Mouse (Mus musculus) kidney, adult 9 months (tissue): ENCODE measurements around the gene Crnkl1.
"Not testable (repeated sequence)": the region's sequence is repeated elsewhere in the genome, so short reads cannot be mapped to it uniquely, and the experiment has no call there.

ENCODE experiments used
- DNase-seq: peaks from one replicate; pipeline ENCODE4 v3.0.0; 2022

Crnkl1 gene

GRCm38 (mm10) chr2:145905884-145906283, 28.9 kb downstream of the Crnkl1 start:
- DNase-seq = not testable (repeated sequence)

- DNase-seq = no peak
Measured at GRCm38 (mm10) chr2:145905156-145905555, 29.7 kb downstream of the Crnkl1 start.

- no peak for DNase-seq
Measured at GRCm38 (mm10) chr2:145903983-145904616, 30.7 kb downstream of the Crnkl1 start.

DNA sequence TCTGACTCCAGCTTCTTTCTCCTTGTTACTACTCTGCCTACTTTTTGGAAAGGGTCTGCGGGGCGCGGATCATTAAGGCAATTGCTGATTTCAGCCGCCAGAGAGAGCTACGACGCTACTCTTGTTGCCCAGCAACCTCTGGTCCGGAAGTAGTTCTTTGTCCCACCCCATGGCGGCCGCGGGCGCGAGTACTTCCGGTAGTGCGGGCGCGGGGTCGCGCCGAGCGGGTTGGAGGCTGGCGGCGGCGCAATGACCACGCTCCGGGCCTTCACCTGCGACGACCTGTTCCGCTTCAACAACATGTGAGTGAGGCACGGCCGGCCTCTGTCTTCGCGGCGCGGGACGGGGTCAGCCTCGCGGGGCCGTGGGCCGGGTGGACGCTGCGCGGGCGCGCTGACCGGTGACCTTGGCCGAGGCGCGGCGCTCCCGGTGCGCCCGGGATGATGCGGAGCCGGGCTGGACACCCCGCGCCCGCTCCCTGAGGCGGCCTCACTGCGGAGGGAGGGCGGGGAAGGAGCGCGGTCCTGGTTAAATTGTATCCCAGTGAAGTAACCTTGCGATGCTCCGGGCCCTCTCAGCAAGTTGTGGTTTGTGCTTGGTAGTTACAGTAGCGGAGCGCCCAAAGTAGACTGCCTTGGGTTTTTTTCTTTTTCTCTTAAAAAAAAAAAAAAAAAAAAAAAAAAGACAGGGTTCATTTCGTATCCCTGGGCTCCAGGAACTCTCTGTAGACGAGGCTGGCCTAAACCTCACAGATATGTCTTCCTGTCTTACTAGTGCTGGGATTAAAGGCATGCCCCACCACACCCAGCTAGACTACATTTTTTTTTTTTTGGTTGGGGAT, 31.5 kb downstream of the Crnkl1 start:
- DNase-seq = peak; percentile 93

DNA sequence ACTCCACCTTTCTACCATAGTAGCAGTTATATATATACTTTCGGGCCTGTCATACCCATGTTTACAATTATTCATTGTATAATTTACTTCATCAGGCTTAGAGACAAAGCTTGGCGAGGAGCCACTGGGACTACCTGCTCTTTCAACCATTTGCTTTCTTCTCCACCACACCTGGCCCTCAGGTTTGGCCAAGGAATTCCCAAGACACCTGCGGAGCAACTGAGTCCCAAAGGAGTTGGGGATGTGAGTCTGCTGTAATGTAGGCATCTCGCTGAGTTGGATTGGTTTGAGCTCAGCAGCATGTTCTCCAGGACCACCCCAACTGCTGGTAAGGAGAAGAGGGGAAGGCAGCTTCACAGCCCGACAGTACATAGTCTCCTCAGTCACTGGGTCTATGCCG, 33.0 kb downstream of the Crnkl1 start, which contains the start of gene Naa20:
Naa20 (plus strand) TSS at position 239 of the 400 bp plus-strand sequence.
- no peak for DNase-seq

- not testable (repeated sequence) for DNase-seq
Measured at GRCm38 (mm10) chr2:145900318-145900717, 34.5 kb downstream of the Crnkl1 start.

- no peak for DNase-seq
Measured at GRCm38 (mm10) chr2:145898106-145898505, 36.7 kb downstream of the Crnkl1 start.

DNA sequence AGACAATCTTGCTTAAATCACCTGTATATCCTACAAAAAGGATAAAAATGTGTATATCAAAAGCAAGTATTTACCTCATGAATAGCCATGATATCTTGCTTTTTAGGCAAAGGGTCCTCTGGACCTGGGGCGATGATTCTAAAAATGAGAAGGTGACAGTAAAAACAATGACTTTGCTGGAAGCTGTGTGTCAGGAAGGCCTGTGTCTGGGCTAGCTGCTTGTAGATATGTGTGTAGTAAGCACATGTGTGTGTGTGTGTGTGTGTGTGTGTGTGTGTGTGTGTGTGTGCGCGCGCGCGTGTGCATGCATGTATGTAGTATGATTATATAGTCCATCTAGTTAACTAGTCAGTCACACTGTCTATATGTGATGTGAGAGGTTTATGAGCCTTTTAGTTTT, 41.1 kb downstream of the Crnkl1 start:
- DNase-seq = no peak

- no peak for DNase-seq
Measured at GRCm38 (mm10) chr2:145890571-145890970, 44.2 kb downstream of the Crnkl1 start.

DNA sequence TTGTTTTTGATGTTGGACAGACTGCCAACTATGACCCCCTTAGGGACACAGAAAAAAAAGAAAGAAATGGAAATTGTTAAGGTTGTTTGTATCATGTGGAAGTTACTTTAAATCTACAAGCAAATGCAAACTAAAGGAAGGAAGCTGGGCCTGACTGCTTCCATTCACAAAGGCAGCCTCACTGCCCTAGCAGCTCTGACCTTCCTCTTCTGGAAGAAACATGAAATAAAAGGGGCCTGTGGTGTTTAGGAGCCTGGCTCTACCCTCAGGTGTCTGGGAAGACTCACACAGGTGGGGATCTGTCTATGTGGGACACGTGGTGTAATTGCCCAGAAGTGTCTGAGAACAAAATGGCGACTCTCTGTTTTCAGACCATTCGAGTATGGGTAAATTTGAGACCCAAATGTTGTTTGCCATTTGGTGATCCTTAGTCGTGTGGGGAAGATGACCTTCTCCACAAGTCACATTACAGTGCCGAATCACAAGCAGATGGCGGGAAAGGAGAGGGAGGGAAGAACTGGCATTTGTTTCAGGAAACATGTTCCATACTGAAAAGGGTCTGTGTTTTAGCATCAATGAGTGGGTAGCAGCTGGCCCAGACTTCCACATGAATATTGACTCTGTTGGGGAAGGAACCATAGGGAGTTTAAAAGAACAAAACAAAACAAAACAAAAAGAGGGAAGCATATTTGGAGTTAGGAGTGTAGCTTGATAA, 45.9 kb downstream of the Crnkl1 start:
- no peak for DNase-seq

GRCm38 (mm10) chr2:145887937-145888765, 46.7 kb downstream of the Crnkl1 start:
- peak; percentile 72 for DNase-seq

- DNase-seq = peak; percentile 54
Measured at GRCm38 (mm10) chr2:145884913-145885785, 49.7 kb downstream of the Crnkl1 start.

- DNase-seq = peak; percentile 70
Measured at GRCm38 (mm10) chr2:145884036-145884912, 50.5 kb downstream of the Crnkl1 start.

- no peak for DNase-seq
Measured at GRCm38 (mm10) chr2:145882398-145882797, 52.4 kb downstream of the Crnkl1 start.

- no peak for DNase-seq
Measured at GRCm38 (mm10) chr2:145881932-145882331, 52.9 kb downstream of the Crnkl1 start.

DNA sequence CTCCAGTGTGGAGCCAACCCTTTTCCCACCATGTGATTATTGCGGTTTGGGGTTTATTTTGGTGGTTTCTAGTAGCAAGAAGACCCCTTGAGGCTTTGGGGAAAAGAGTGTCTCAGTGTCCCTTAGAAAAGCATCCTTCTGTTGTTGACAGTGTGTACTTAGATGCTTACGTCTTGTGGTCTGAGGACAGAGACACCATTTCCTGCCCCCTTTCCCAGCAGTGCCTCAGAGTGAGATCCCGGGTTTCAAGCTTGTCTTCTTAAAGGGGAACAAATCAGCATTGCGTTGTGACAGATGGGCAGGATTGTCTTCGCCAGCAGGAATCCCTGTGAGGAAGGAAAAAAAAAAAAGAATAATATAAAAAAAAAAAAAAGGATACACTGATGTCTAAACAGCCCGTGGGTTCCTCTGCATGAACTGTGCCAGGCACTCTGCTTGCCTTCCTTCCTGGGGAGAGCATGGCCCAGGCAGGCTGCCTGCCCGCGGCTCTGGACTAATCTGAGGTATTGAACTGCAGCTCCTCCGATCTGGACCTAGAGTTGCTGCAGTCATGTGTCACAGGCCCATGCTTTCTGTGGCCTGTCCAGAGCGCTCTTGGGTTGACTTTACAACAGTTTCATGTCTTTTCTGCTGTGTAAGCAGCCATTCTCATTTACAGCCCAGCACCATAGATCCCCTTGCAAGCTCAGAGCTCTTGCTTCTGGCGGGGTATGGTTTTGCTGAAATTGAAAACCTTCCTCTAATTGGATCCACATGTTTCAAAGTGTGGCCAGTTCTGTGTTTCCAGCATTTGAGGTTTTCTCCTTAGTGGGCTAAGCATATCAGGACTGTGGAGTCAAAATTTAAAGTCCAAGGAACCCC, 53.7 kb downstream of the Crnkl1 start:
- no peak for DNase-seq

- DNase-seq = no peak
Measured at GRCm38 (mm10) chr2:145877191-145877590, 57.6 kb downstream of the Crnkl1 start.

DNA sequence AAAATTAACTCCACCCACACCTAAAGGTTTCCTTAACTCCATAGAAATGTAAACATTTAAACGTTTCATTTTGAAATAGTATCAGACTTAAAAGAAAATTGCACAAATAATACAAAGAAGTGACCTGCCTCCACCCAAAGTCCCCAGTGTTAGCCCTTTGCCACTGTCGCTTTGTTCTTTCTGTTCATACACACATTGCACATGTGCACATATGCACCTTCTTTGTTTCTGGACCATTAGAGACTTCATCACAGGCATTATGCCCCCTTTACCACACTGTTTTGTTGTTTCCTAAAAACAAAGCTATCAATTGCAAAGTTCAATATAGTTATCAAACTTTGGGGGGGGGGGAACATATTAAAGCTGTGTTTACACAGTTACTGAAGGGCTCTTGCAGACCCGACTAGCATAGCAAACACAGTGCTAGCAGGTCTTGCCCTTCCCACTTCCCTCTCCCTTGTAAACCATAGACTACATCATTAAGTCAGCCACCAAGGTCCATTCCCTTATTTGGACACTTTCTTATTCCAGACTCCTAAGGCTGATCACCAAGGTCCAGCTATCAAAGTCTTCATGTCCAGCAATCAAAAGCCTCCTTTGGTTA, 59.8 kb downstream of the Crnkl1 start:
- no peak for DNase-seq

DNA sequence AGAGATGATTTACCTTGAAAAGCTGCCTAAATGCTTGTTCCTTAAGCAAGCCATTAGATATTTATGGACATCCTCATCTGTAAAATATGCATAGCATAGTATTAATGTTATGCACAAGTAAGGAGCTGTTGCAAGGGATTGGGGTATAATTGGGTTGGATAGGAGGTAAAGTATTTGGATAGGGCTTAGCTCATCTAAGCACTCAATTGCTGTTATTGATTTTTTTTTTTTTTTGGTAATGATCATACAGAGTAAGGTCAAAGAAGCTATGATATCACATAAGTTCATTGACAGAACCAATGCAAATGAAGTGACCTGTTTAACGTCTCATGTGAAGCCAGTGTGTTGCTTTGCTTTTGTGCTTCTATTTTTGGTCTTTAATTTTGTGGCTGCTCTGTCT, 60.9 kb downstream of the Crnkl1 start:
- no peak for DNase-seq
